Mouse (Mus musculus): ENCODE measurements at regions not wholly inside any gene's neighbourhood (a gene's known extent, or its start where the extent isn't known, plus 50 kb on each side); places are given as distances from the start of the nearest gene placed in this dataset.

GRCm38 (mm10) chr13:28492015-28492414 is 234.7 kb downstream of the Gm11361 start:
- TF ChIP-seq CTCF (IDR thresholded peaks at IDR 0.05; ENCODE audit: low read depth): no peak
- TF ChIP-seq EP300 (IDR thresholded peaks at IDR 0.05; ENCODE audit: low read depth): no peak
